Mouse (Mus musculus): ENCODE results near the gene Cisd3. TPM values are rescaled to one million over a fixed set of nuclear protein-coding genes. Genes with fewer than 3 reads are reported as not detected.
"Not testable (repeated sequence)": the region's sequence is repeated elsewhere in the genome, so short reads cannot be mapped to it uniquely, and the experiment has no call there.

The Cisd3 gene
- 17.4 and 19.5 TPM in 2 replicates for polyA plus RNA-seq (2015; fragmentation: Nextera tagmentation; extraction: Ambion mirVana)

- no peaks in the 10 kb centered on the region for H3K9me3 ChIP-seq
- H3K27me3 ChIP-seq: no peaks in the 10 kb centered on the region
- ATAC-seq (replicated peaks): peak; percentile 63
- H3K4me2 ChIP-seq (replicated peaks): peak within 1 kb of the TSS; percentile 70
- H3K9ac ChIP-seq (replicated peaks): peak within 1 kb of the TSS; percentile 45
- peaks cover 14% of the 10 kb centered on the region for H3K4me1 ChIP-seq
- WGBS: 1% methylated on average over 41 of the region's 43 CpGs
- peak within 1 kb of the TSS; percentile 40 for H3K4me3 ChIP-seq
- 0 out of 2 replicates have a peak within 1 kb of the TSS, but pooled peaks have one; percentile 1 for H3K27ac ChIP-seq (replicated peaks)
- H3K36me3 ChIP-seq: peaks cover 32% of the 10 kb centered on the region
Observed at GRCm38 (mm10) chr11:97685613-97686321, at the start of gene Cisd3. Cisd3 (plus strand) TSS chr11:97685826.

- no peaks in the 10 kb centered on the region for H3K4me1 ChIP-seq
- H3K27me3 ChIP-seq: no peaks in the 10 kb centered on the region
- H3K4me3 ChIP-seq: no peak overlapping the region
- no peak overlapping the region for H3K9ac ChIP-seq (replicated peaks)
- WGBS: 69% methylated on average over 8 of the region's 8 CpGs
- H3K4me2 ChIP-seq (replicated peaks): no peak overlapping the region
- ATAC-seq (replicated peaks): no peak
- no peaks in the 10 kb centered on the region for H3K36me3 ChIP-seq
- no peaks in the 10 kb centered on the region for H3K9me3 ChIP-seq
- no peak overlapping the region for H3K27ac ChIP-seq (replicated peaks)
Observed at GRCm38 (mm10) chr11:97641668-97642067, 44.0 kb upstream of the Cisd3 start.

GRCm38 (mm10) chr11:97642746-97643145 is 42.9 kb upstream of the Cisd3 start:
- no peak overlapping the region for H3K27ac ChIP-seq (replicated peaks)
- H3K36me3 ChIP-seq: no peaks in the 10 kb centered on the region
- ATAC-seq (replicated peaks): no peak
- H3K4me3 ChIP-seq: no peak overlapping the region
- H3K4me2 ChIP-seq (replicated peaks): no peak overlapping the region
- H3K9ac ChIP-seq (replicated peaks): no peak overlapping the region
- WGBS: 52% methylated on average over 2 of the region's 2 CpGs
- no peaks in the 10 kb centered on the region for H3K4me1 ChIP-seq
- H3K27me3 ChIP-seq: no peaks in the 10 kb centered on the region
- no peaks in the 10 kb centered on the region for H3K9me3 ChIP-seq

DNA sequence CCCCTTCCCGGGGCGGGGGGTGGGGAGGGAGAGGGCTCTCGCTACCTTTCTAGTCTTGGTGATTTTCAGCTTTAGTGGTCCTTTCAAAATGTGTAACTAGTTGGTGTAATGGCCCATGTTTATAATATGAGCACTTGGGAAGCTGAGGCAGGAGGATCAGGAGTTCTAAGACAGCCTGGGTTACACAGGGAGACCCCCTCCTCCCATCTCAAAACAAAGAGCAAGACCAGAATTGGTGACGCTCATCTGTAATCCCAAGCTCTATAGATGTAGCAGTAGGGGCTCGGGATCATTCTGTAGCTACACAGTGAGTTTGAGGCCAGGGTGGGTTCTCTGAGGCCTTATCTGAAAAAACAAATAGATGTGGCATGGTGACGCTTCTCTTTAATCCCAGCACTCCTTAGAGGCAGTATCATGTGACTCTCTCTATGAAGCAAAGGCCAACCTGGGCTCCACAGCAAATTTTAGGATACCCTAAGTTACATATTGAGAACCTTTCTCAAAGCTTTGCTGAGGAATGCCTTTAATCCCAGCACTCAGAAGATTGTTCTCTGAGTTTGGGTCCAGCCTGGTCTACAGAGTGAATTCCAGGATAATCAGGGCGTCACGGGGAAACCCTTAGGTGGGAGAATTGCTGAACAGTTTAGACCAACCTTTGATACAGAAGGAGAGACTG is 42.1 kb upstream of the Cisd3 start:
- WGBS: 81% methylated on average over 8 of the region's 8 CpGs
- Histone ChIP-seq H3K4me3 (no peak overlapping the region), H3K27me3 (no peaks in the 10 kb centered on the region), H3K4me2 (replicated peaks) (no peak overlapping the region), H3K36me3 (no peaks in the 10 kb centered on the region), H3K27ac (replicated peaks) (no peak overlapping the region), H3K4me1 (no peaks in the 10 kb centered on the region), H3K9me3 (no peaks in the 10 kb centered on the region), H3K9ac (replicated peaks) (no peak overlapping the region)
- ATAC-seq (replicated peaks): no peak

DNA sequence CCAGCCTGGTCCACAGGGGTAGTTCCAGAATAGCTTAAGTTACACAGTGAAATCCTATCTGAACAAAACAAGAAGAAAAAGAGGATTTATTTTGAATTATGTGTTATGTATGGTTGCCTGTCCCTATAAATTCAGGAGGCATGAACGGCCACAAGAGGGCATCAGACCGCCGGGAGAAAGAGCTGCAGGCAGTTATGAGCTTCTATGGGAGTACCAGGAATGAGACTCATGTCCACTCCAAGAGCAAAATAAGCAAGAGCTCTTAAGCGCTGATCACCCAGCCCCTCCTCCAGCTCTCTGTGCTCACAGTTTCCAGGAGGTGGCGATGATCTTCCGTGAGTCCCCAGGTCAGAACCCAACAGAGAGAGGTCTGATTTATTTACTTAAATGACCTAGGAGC is 40.8 kb upstream of the Cisd3 start:
- no peaks in the 10 kb centered on the region for H3K36me3 ChIP-seq
- no peak for ATAC-seq (replicated peaks)
- WGBS: 6% methylated on average over 6 of the region's 6 CpGs
- H3K9ac ChIP-seq (replicated peaks): no peak overlapping the region
- H3K4me3 ChIP-seq: no peak overlapping the region
- H3K4me2 ChIP-seq (replicated peaks): no peak overlapping the region
- no peaks in the 10 kb centered on the region for H3K4me1 ChIP-seq
- no peaks in the 10 kb centered on the region for H3K27me3 ChIP-seq
- no peak overlapping the region for H3K27ac ChIP-seq (replicated peaks)
- no peaks in the 10 kb centered on the region for H3K9me3 ChIP-seq

- not testable (repeated sequence) for H3K9me3 ChIP-seq; H3K4me2 ChIP-seq (replicated peaks); H3K9ac ChIP-seq (replicated peaks); H3K27me3 ChIP-seq; H3K36me3 ChIP-seq; H3K4me1 ChIP-seq; H3K27ac ChIP-seq (replicated peaks); ATAC-seq (replicated peaks); H3K4me3 ChIP-seq
- WGBS: 78% methylated on average over 4 of the region's 4 CpGs
Observed at GRCm38 (mm10) chr11:97648541-97648940, 37.1 kb upstream of the Cisd3 start.

GRCm38 (mm10) chr11:97650341-97650740 is 35.3 kb upstream of the Cisd3 start:
- H3K4me3 ChIP-seq: no peak overlapping the region
- no peak overlapping the region for H3K27ac ChIP-seq (replicated peaks)
- no peaks in the 10 kb centered on the region for H3K27me3 ChIP-seq
- H3K4me2 ChIP-seq (replicated peaks): no peak overlapping the region
- H3K9ac ChIP-seq (replicated peaks): no peak overlapping the region
- no peaks in the 10 kb centered on the region for H3K36me3 ChIP-seq
- H3K4me1 ChIP-seq: 0 out of 2 replicates have a peak, but pooled peaks cover 3% of the 10 kb centered on the region
- 41% methylated on average over 5 of the region's 5 CpGs for WGBS
- H3K9me3 ChIP-seq: no peaks in the 10 kb centered on the region
- ATAC-seq (replicated peaks): no peak

GRCm38 (mm10) chr11:97653376-97653775 is 32.2 kb upstream of the Cisd3 start:
- 93% methylated on average over 11 of the region's 11 CpGs for WGBS
- H3K36me3 ChIP-seq; H3K27ac ChIP-seq (replicated peaks); H3K4me1 ChIP-seq; ATAC-seq (replicated peaks); H3K4me3 ChIP-seq; H3K9ac ChIP-seq (replicated peaks); H3K4me2 ChIP-seq (replicated peaks); H3K27me3 ChIP-seq; H3K9me3 ChIP-seq: not testable (repeated sequence)

- H3K27ac ChIP-seq (replicated peaks): no peak overlapping the region
- H3K4me2 ChIP-seq (replicated peaks): no peak overlapping the region
- H3K4me3 ChIP-seq: no peak overlapping the region
- no peak overlapping the region for H3K9ac ChIP-seq (replicated peaks)
- H3K9me3 ChIP-seq: no peaks in the 10 kb centered on the region
- H3K27me3 ChIP-seq: no peaks in the 10 kb centered on the region
- H3K36me3 ChIP-seq: no peaks in the 10 kb centered on the region
- no peak for ATAC-seq (replicated peaks)
- WGBS: 95% methylated on average over 2 of the region's 2 CpGs
- peaks cover 6% of the 10 kb centered on the region for H3K4me1 ChIP-seq
Observed at GRCm38 (mm10) chr11:97654210-97654609, 31.4 kb upstream of the Cisd3 start.

- Histone ChIP-seq H3K36me3 (no peaks in the 10 kb centered on the region), H3K9ac (replicated peaks) (no peak overlapping the region), H3K4me1 (peaks cover 18% of the 10 kb centered on the region), H3K9me3 (no peaks in the 10 kb centered on the region), H3K27me3 (peaks cover 5% of the 10 kb centered on the region; the same call in 1 of the 2 replicates), H3K27ac (replicated peaks) (no peak overlapping the region), H3K4me2 (replicated peaks) (no peak overlapping the region), H3K4me3 (no peak overlapping the region)
- no peak for ATAC-seq (replicated peaks)
- whole genome bisulfite sequencing: 73% methylated on average over 14 of the region's 14 CpGs
Observed at GRCm38 (mm10) chr11:97656269-97656971, 29.2 kb upstream of the Cisd3 start.

DNA sequence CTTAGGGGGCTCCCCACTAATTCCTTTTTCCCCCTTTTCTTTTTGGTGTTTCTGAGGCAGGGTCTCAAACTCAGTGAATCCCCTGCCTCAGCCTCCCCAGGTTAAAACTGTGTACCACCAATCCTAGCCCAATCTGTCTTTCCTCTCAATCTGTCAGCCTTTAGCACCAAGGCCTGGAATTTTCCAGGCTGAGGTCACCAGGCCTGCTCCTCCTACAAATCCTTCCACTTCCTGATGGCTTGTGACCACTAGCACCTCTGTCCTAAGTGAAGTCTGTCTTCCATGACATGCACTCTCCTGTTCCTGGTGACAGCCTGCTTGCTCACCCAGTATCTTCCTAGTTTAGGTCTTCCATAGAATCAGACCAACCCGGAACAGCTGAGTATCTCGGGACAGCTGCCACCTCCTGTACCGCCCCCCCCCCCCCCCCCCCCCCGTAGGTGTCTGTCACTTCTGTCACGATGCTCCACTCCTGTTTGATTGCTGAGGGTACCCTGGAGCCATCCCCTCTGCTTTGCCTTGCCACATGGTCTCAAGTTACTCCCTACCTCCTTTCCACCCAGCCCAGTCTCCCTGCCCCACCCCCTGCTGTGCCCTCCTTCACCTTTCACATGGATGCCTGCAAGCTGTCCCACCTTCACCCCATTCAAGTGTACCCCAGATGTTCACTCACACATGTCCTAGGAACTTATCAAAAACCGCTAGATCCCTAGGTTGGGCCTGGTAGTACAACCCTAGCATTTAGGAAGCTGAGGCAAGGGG is 28.3 kb upstream of the Cisd3 start:
- Histone ChIP-seq H3K27ac (replicated peaks) (no peak overlapping the region), H3K4me2 (replicated peaks) (no peak overlapping the region), H3K27me3 (peaks cover 15% of the 10 kb centered on the region), H3K4me3 (no peak overlapping the region), H3K4me1 (peaks cover 28% of the 10 kb centered on the region), H3K36me3 (no peaks in the 10 kb centered on the region), H3K9ac (replicated peaks) (no peak overlapping the region), H3K9me3 (no peaks in the 10 kb centered on the region)
- ATAC-seq (replicated peaks): no peak
- WGBS: 39% methylated on average over 5 of the region's 6 CpGs

DNA sequence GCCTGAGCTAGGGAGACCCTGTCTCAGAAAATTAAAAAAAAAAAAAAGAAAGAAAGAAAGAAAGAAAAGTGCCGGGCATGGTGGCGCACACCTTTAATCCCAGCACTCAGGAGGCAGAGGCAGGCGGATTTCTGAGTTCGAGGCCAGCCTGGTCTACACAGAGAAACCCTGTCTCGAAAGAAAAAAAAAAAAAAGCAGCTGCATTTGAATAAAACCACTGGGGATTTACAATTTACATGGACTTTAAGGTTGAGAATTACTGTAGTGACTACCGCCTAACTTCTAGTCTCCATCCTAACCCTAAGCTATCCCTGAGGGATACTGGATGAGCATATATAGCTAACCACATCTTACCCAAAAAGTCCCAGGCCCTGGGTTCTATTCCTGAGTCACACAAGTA is 27.7 kb upstream of the Cisd3 start:
- H3K4me2 ChIP-seq (replicated peaks); H3K9ac ChIP-seq (replicated peaks); H3K9me3 ChIP-seq; ATAC-seq (replicated peaks); H3K36me3 ChIP-seq; H3K27ac ChIP-seq (replicated peaks); H3K4me3 ChIP-seq: not testable (repeated sequence)
- Histone ChIP-seq H3K4me1 (peaks cover 33% of the 10 kb centered on the region), H3K27me3 (peaks cover 17% of the 10 kb centered on the region)
- 91% methylated on average over 6 of the region's 6 CpGs for WGBS
